Mouse (Mus musculus) forebrain, embryonic 11.5 days (tissue): ENCODE results near the gene Ankdd1b. TPM values are rescaled to one million over a fixed set of nuclear protein-coding genes. Genes with fewer than 3 reads are reported as not detected.

Experiments
- ATAC-seq: fragments of 200-750 bp; cut with Nextera tagmentation; replicated peaks from 2 replicates; pipeline ENCODE4 v1.8.0; 2017; ENCODE audit warnings: moderate TSS enrichment; ENCODE audit not compliant: low FRiP score
- DNase-seq: peaks from one replicate; pipeline ENCODE4 v3.0.0-alpha.2; 2017; ENCODE audit warnings: low spot score
- H3K27ac ChIP-seq: fragments of 300-500 bp; sonication (generic); 2 replicates; pipeline ENCODE4 v1.5.1; 2014; ENCODE audit warnings: low read depth, low read length
- H3K27me3 ChIP-seq: fragments of 300-500 bp; sonication (generic); 2 replicates; pipeline ENCODE4 v1.6.1; 2014; ENCODE audit warnings: mild to moderate bottlenecking, low read length, mixed read lengths; ENCODE audit not compliant: control insufficient read depth, insufficient read depth
- H3K36me3 ChIP-seq: fragments of 300-500 bp; sonication (generic); 2 replicates; pipeline ENCODE4 v1.6.1; 2014; ENCODE audit warnings: mild to moderate bottlenecking, low read length, moderate library complexity, mixed read lengths; ENCODE audit not compliant: control insufficient read depth, insufficient read depth
- H3K4me1 ChIP-seq: fragments of 300-500 bp; sonication (generic); replicated peaks from 2 replicates; pipeline ENCODE4 v1.6.1; 2014; ENCODE audit warnings: low read length, mixed read lengths; ENCODE audit not compliant: control insufficient read depth, insufficient read depth
- H3K4me2 ChIP-seq: fragments of 300-500 bp; sonication (generic); 2 replicates; pipeline ENCODE4 v1.6.1; 2014; ENCODE audit warnings: low read depth, mild to moderate bottlenecking, low read length, moderate library complexity, mixed read lengths; ENCODE audit not compliant: severe bottlenecking
- H3K4me3 ChIP-seq: fragments of 300-500 bp; sonication (generic); 2 replicates; pipeline ENCODE4 v1.5.1; 2014; ENCODE audit warnings: low read depth, low read length
- H3K9ac ChIP-seq: fragments of 300-500 bp; sonication (generic); 2 replicates; pipeline ENCODE4 v1.6.1; 2014; ENCODE audit warnings: low read length
- H3K9me3 ChIP-seq: fragments of 300-500 bp; sonication (generic); 2 replicates; pipeline ENCODE4 v1.6.1; 2016; ENCODE audit warnings: low read length, mixed read lengths; ENCODE audit not compliant: control insufficient read depth
- WGBS: fragments of 180-500 bp; shearing (Covaris S2); extraction: QIAGEN DNeasy Blood & Tissue Kit; methylation state at CpG from one replicate; pipeline ENCODE4 v1.1.7; 2014; 5-methylcytosine and 5-hydroxymethylcytosine counted together
- polyA plus RNA-seq: library from polyadenylated mRNA; unstranded; fragments of >200 nt; fragmentation: Nextera tagmentation; extraction: Ambion mirVana; gene quantifications from 2 replicates; pipeline ENCODE4 v1.2.1, GENCODE M21; 2014

Gene Ankdd1b
- polyA plus RNA-seq, 1 experiment from 2014 or later = not detected

- no peak for DNase-seq
- 92% methylated on average over 7 of the region's 7 CpGs for WGBS
- H3K4me3 ChIP-seq = no peak overlapping the region
- H3K9me3 ChIP-seq = no peaks in the 10 kb centered on the region
- H3K9ac ChIP-seq = no peak overlapping the region
- H3K27me3 ChIP-seq = no peaks in the 10 kb centered on the region
- no peak overlapping the region for H3K27ac ChIP-seq
- no peaks in the 10 kb centered on the region for H3K36me3 ChIP-seq
- no peak for ATAC-seq
- H3K4me1 ChIP-seq = no peaks in the 10 kb centered on the region
- H3K4me2 ChIP-seq = no peak overlapping the region
These were observed 20.1 kb downstream of the Ankdd1b start for GRCm38 (mm10) chr13:96450869-96451268.

GRCm38 (mm10) chr13:96450205-96450856 lies 20.7 kb downstream of the Ankdd1b start:
- DNase-seq (no peak), ATAC-seq (no peak)
- no peaks in the 10 kb centered on the region for H3K9me3 ChIP-seq
- H3K36me3 ChIP-seq = no peaks in the 10 kb centered on the region
- H3K27me3 ChIP-seq = no peaks in the 10 kb centered on the region
- WGBS = 83% methylated on average over 11 of the region's 11 CpGs
- H3K4me2 ChIP-seq = no peak overlapping the region
- H3K4me3 ChIP-seq = no peak overlapping the region
- no peaks in the 10 kb centered on the region for H3K4me1 ChIP-seq
- H3K9ac ChIP-seq = no peak overlapping the region
- no peak overlapping the region for H3K27ac ChIP-seq

GRCm38 (mm10) chr13:96440436-96440835 lies 30.6 kb downstream of the Ankdd1b start:
- H3K36me3 ChIP-seq = no peaks in the 10 kb centered on the region
- H3K4me1 ChIP-seq = no peaks in the 10 kb centered on the region
- H3K9ac ChIP-seq = no peak overlapping the region
- H3K9me3 ChIP-seq = no peaks in the 10 kb centered on the region
- no peak overlapping the region for H3K4me2 ChIP-seq
- no peak overlapping the region for H3K27ac ChIP-seq
- no peaks in the 10 kb centered on the region for H3K27me3 ChIP-seq
- 93% methylated on average over 4 of the region's 4 CpGs for WGBS
- ATAC-seq (no peak), DNase-seq (no peak)
- no peak overlapping the region for H3K4me3 ChIP-seq

- 84% methylated on average over 1 of the region's 1 CpGs for WGBS
- Histone ChIP-seq H3K9me3 (no peaks in the 10 kb centered on the region), H3K4me1 (no peaks in the 10 kb centered on the region), H3K27me3 (no peaks in the 10 kb centered on the region), H3K4me3 (no peak overlapping the region), H3K36me3 (no peaks in the 10 kb centered on the region), H3K9ac (no peak overlapping the region), H3K27ac (no peak overlapping the region), H3K4me2 (no peak overlapping the region)
- no peak for ATAC-seq
- no peak for DNase-seq
These were observed 34.1 kb downstream of the Ankdd1b start for GRCm38 (mm10) chr13:96436921-96437320.

GRCm38 (mm10) chr13:96435793-96436192 lies 35.2 kb downstream of the Ankdd1b start:
- Histone ChIP-seq H3K36me3 (no peaks in the 10 kb centered on the region), H3K27ac (no peak overlapping the region), H3K4me3 (no peak overlapping the region), H3K9me3 (no peaks in the 10 kb centered on the region), H3K27me3 (no peaks in the 10 kb centered on the region), H3K4me1 (no peaks in the 10 kb centered on the region), H3K9ac (no peak overlapping the region), H3K4me2 (no peak overlapping the region)
- DNase-seq (no peak), ATAC-seq (no peak)
- 60% methylated on average over 13 of the region's 13 CpGs for WGBS

GRCm38 (mm10) chr13:96434899-96435331 lies 36.1 kb downstream of the Ankdd1b start:
- Histone ChIP-seq H3K4me1 (no peaks in the 10 kb centered on the region), H3K4me3 (no peak overlapping the region), H3K27ac (no peak overlapping the region), H3K9me3 (no peaks in the 10 kb centered on the region), H3K36me3 (no peaks in the 10 kb centered on the region), H3K9ac (no peak overlapping the region), H3K4me2 (no peak overlapping the region), H3K27me3 (no peaks in the 10 kb centered on the region)
- WGBS = 65% methylated on average over 5 of the region's 5 CpGs
- no peak for DNase-seq
- no peak for ATAC-seq

GRCm38 (mm10) chr13:96433648-96434190 lies 37.3 kb downstream of the Ankdd1b start:
- Histone ChIP-seq H3K4me1 (no peaks in the 10 kb centered on the region), H3K36me3 (no peaks in the 10 kb centered on the region), H3K27ac (no peak overlapping the region), H3K27me3 (no peaks in the 10 kb centered on the region), H3K4me2 (no peak overlapping the region), H3K9me3 (no peaks in the 10 kb centered on the region), H3K4me3 (no peak overlapping the region), H3K9ac (no peak overlapping the region)
- 80% methylated on average over 11 of the region's 11 CpGs for WGBS
- DNase-seq = no peak
- ATAC-seq = no peak

GRCm38 (mm10) chr13:96433041-96433440 lies 38.0 kb downstream of the Ankdd1b start:
- Histone ChIP-seq H3K27ac (no peak overlapping the region), H3K4me1 (no peaks in the 10 kb centered on the region)

GRCm38 (mm10) chr13:96432376-96432811 lies 38.6 kb downstream of the Ankdd1b start:
- ATAC-seq = no peak
- Histone ChIP-seq H3K4me1 (no peaks in the 10 kb centered on the region), H3K27me3 (no peaks in the 10 kb centered on the region), H3K27ac (no peak overlapping the region), H3K4me2 (no peak overlapping the region), H3K9ac (no peak overlapping the region), H3K4me3 (no peak overlapping the region), H3K36me3 (no peaks in the 10 kb centered on the region), H3K9me3 (no peaks in the 10 kb centered on the region)
- no peak for DNase-seq
- 53% methylated on average over 3 of the region's 3 CpGs for WGBS

More at GRCm38 (mm10) chr13:96433041-96433440, 38.0 kb downstream of the Ankdd1b start:
- no peak overlapping the region for H3K4me3 ChIP-seq
- DNase-seq (no peak), ATAC-seq (no peak)
- H3K36me3 ChIP-seq = no peaks in the 10 kb centered on the region
- H3K9me3 ChIP-seq = no peaks in the 10 kb centered on the region
- WGBS = 90% methylated on average over 6 of the region's 6 CpGs
- no peak overlapping the region for H3K9ac ChIP-seq
- no peaks in the 10 kb centered on the region for H3K27me3 ChIP-seq
- H3K4me2 ChIP-seq = no peak overlapping the region
